Comparison of ENCODE assay signal across 8 mouse cellular contexts in the genomic region with DNA sequence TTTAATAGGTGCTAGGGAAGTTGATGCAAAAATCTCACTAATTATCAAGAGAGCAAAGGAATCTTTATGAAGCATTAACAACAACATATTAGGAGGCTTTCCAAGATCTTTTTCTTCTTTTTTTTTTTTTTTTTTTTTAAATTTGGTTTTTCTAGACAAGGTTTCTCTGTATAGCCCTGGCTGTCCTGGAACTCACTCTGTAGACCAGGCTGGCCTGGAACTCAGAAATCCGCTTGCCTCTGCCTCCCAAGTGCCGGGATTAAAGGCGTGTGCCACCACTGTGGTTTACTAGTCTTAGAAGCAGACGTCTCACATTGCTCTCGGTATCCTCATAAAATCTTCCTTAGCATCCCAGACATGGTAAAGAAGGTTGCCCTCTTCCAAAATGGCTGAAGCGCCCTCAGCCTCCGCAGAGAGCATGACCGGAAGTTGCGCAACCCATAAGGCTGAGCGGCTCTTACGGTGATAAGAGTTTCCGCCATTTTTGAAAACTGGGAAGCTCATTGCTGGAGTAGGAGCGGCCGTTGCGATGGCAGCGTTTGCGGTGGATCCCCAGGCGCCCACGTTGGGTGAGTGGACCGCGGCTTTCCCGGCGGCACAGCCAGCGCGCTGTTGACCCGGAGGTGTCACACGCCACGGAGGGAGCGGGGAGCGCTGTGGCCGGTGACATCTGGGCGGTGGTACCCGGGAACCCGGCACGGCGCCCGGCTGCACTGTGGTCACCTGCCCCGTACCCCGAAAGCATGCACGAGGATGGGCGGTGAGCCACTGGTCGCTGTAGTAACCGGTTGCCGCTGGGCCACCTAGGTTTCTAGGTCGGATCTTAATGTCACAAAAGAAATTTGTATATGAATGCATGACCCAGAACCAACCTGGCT. TPM values are rescaled to one million over a fixed set of nuclear protein-coding genes. Genes with fewer than 3 reads are reported as not detected.
DNase-seq lines count a peak whose midpoint lies in the region; ATAC-seq and TF ChIP-seq lines count a peak whose summit lies in the region.

No protein-coding gene starts in this region.

- peak overlapping the region; percentile 67 for H3K4me2 ChIP-seq in heart, embryonic 12.5 days
- peak overlapping the region; percentile 70 for H3K4me2 ChIP-seq in kidney, postnatal 0 days (ENCODE audit: low read length)
- peak overlapping the region; percentile 70 for H3K4me2 ChIP-seq in liver, embryonic 11.5 days
- peak overlapping the region; percentile 51 for H3K4me2 ChIP-seq in stomach, embryonic 14.5 days (replicated peaks; ENCODE audit: low read depth, low read length)

- peaks cover 18% of the 10 kb centered on the region for H3K4me1 ChIP-seq in erythroblast, embryonic 14.5 days (ENCODE audit: control insufficient read depth)
- H3K4me1 ChIP-seq in heart, embryonic 12.5 days (replicated peaks) = peaks cover 6% of the 10 kb centered on the region
- H3K4me1 ChIP-seq in kidney, postnatal 0 days (replicated peaks; ENCODE audit: insufficient read depth, low read length) = peaks cover 4% of the 10 kb centered on the region; the same call in 1 of the 2 replicates
- H3K4me1 ChIP-seq in liver, embryonic 11.5 days (replicated peaks; ENCODE audit: control insufficient read depth, insufficient read depth, low read length) = peaks cover 6% of the 10 kb centered on the region
- peaks cover 3% of the 10 kb centered on the region; the same call in 1 of the 2 replicates for H3K4me1 ChIP-seq in stomach, embryonic 14.5 days (ENCODE audit: control insufficient read depth, insufficient read depth, low read length)

- H3K79me2 ChIP-seq in C2C12 (ENCODE audit: control insufficient read depth, insufficient read depth) = peaks cover 48% of the 10 kb centered on the region

- no peaks in the 10 kb centered on the region for H3K27me3 ChIP-seq in C2C12 (ENCODE audit: control insufficient read depth, insufficient read depth, insufficient read length)
- no peaks in the 10 kb centered on the region for H3K27me3 ChIP-seq in erythroblast, embryonic 14.5 days (ENCODE audit: control insufficient read depth)
- no peaks in the 10 kb centered on the region for H3K27me3 ChIP-seq in heart, embryonic 12.5 days (replicated peaks)
- H3K27me3 ChIP-seq in kidney, postnatal 0 days (ENCODE audit: insufficient read depth, low read length) = no peaks in the 10 kb centered on the region
- no peaks in the 10 kb centered on the region for H3K27me3 ChIP-seq in liver, embryonic 11.5 days (replicated peaks; ENCODE audit: control insufficient read depth, insufficient read depth, low read length)
- H3K27me3 ChIP-seq in stomach, embryonic 14.5 days (ENCODE audit: control insufficient read depth, insufficient read depth, low read length) = no peaks in the 10 kb centered on the region

- H3K27ac ChIP-seq in heart, embryonic 12.5 days (ENCODE audit: poor library complexity, severe bottlenecking) = peak overlapping the region; percentile 38
- H3K27ac ChIP-seq in kidney, postnatal 0 days = peak overlapping the region; percentile 70
- peak overlapping the region; percentile 75 for H3K27ac ChIP-seq in liver, embryonic 11.5 days (ENCODE audit: low read depth, low read length)
- H3K27ac ChIP-seq in stomach, embryonic 14.5 days (ENCODE audit: low read length) = peak overlapping the region; percentile 55; the same call in 1 of the 2 replicates

- no peaks in the 10 kb centered on the region for H3K9me3 ChIP-seq in erythroblast, embryonic 14.5 days (ENCODE audit: control insufficient read depth, low read length)
- H3K9me3 ChIP-seq in heart, embryonic 12.5 days (replicated peaks) = no peaks in the 10 kb centered on the region
- H3K9me3 ChIP-seq in kidney, postnatal 0 days (replicated peaks; ENCODE audit: low read length) = no peaks in the 10 kb centered on the region
- H3K9me3 ChIP-seq in liver, embryonic 11.5 days (ENCODE audit: control insufficient read depth, low read length) = no peaks in the 10 kb centered on the region
- no peaks in the 10 kb centered on the region for H3K9me3 ChIP-seq in stomach, embryonic 14.5 days (ENCODE audit: control insufficient read depth, low read depth, low read length)

- H3K79me3 ChIP-seq in C2C12 (ENCODE audit: low read depth) = peaks cover 42% of the 10 kb centered on the region

- DNase-seq in brain, embryonic 14.5 days (ENCODE audit: low read depth) = peak; percentile 98
- DNase-seq in kidney, postnatal 0 days (ENCODE audit: low spot score) = peak; percentile 92
- DNase-seq in liver, embryonic 11.5 days (ENCODE audit: low spot score) = peak; percentile 86
- peak; percentile 93 for DNase-seq in naive thymus-derived CD4-positive, alpha-beta T cell, adult 2 months (ENCODE audit: low read depth)

- peak overlapping the region; percentile 97 for H3ac ChIP-seq in C2C12 (ENCODE audit: control insufficient read depth, insufficient read length, low read depth)

- peak; percentile 96 for ATAC-seq in heart, embryonic 12.5 days (ENCODE audit: insufficient number of reproducible peaks, low FRiP score)
- peak; percentile 96 for ATAC-seq in kidney, postnatal 0 days (replicated peaks; ENCODE audit: low FRiP score, low read depth)
- ATAC-seq in liver, embryonic 11.5 days (replicated peaks; ENCODE audit: low FRiP score) = peak; percentile 96
- ATAC-seq in stomach, embryonic 14.5 days (ENCODE audit: insufficient number of reproducible peaks, insufficient read depth, low FRiP score, low read depth) = peak; percentile 96

- TF ChIP-seq POLR2A in brain, embryonic 14.5 days (IDR thresholded peaks at IDR 0.05; ENCODE audit: borderline replicate concordance, extremely low read depth, insufficient read depth, insufficient read length, poor library complexity, severe bottlenecking) = no peak

- peak overlapping the region; percentile 77 for H3K9ac ChIP-seq in heart, embryonic 12.5 days
- H3K9ac ChIP-seq in kidney, postnatal 0 days (ENCODE audit: low read depth, low read length) = peak overlapping the region; percentile 74
- H3K9ac ChIP-seq in liver, embryonic 11.5 days (ENCODE audit: low read depth, low read length) = peak overlapping the region; percentile 80
- H3K9ac ChIP-seq in stomach, embryonic 14.5 days (replicated peaks; ENCODE audit: low read depth, low read length) = peak overlapping the region; percentile 51

- no peak for TF ChIP-seq CTCF in C2C12 (IDR thresholded peaks at IDR 0.05; ENCODE audit: control insufficient read depth, insufficient read depth, insufficient read length)
- no peak for TF ChIP-seq CTCF in brain, embryonic 14.5 days (IDR thresholded peaks at IDR 0.05; ENCODE audit: borderline replicate concordance, extremely low read depth, insufficient read depth, insufficient read length)
- TF ChIP-seq CTCF in kidney, postnatal 0 days (IDR thresholded peaks at IDR 0.05; ENCODE audit: low read depth) = no peak

- peaks cover 24% of the 10 kb centered on the region for H3K36me3 ChIP-seq in C2C12 (ENCODE audit: control insufficient read depth, insufficient read depth)
- H3K36me3 ChIP-seq in erythroblast, embryonic 14.5 days (ENCODE audit: control insufficient read depth) = peaks cover 28% of the 10 kb centered on the region
- peaks cover 9% of the 10 kb centered on the region for H3K36me3 ChIP-seq in heart, embryonic 12.5 days
- peaks cover 8% of the 10 kb centered on the region; the same call in 1 of the 2 replicates for H3K36me3 ChIP-seq in kidney, postnatal 0 days (ENCODE audit: insufficient read depth, low read length)
- H3K36me3 ChIP-seq in liver, embryonic 11.5 days (ENCODE audit: control insufficient read depth, insufficient read depth, low read length) = peaks cover 6% of the 10 kb centered on the region
- peaks cover 7% of the 10 kb centered on the region for H3K36me3 ChIP-seq in stomach, embryonic 14.5 days (ENCODE audit: control insufficient read depth, insufficient read depth, low read length)

- under 1% methylated on average over 45 of the region's 45 CpGs for whole genome bisulfite sequencing in heart, embryonic 12.5 days
- whole genome bisulfite sequencing in kidney, postnatal 0 days = under 1% methylated on average over 45 of the region's 45 CpGs
- under 1% methylated on average over 45 of the region's 45 CpGs for WGBS in liver, embryonic 11.5 days
- WGBS in stomach, embryonic 14.5 days = under 1% methylated on average over 45 of the region's 45 CpGs

- peak overlapping the region; percentile 86 for H3K4me3 ChIP-seq in C2C12 (ENCODE audit: insufficient read depth, poor library complexity, severe bottlenecking)
- peak overlapping the region; percentile 83 for H3K4me3 ChIP-seq in erythroblast, embryonic 14.5 days (replicated peaks)
- H3K4me3 ChIP-seq in heart, embryonic 12.5 days = peak overlapping the region; percentile 89
- H3K4me3 ChIP-seq in kidney, postnatal 0 days (replicated peaks; ENCODE audit: low read depth, low read length) = peak overlapping the region; percentile 90
- H3K4me3 ChIP-seq in liver, embryonic 11.5 days (ENCODE audit: low read depth, low read length) = peak overlapping the region; percentile 80
- H3K4me3 ChIP-seq in stomach, embryonic 14.5 days (ENCODE audit: low read depth, low read length) = peak overlapping the region; percentile 86

RNA-seq across cellular contexts. Expression of gene Nup35, which starts 21.6 kb away (rescaled TPM):
- polyA plus RNA-seq in C2C12 (2012; fragmentation: generic; extraction: Trizol) = 38.3 TPM
- 50.7 and 77.4 TPM in 2 replicates for polyA plus RNA-seq in brain, embryonic 14.5 days (2012; rRNA removed)
- polyA plus RNA-seq in erythroblast, embryonic 14.5 days (2012) = 0.15 and 0.17 TPM in 2 replicates
- polyA plus RNA-seq in heart, embryonic 12.5 days (2016; fragmentation: Nextera tagmentation; extraction: Ambion mirVana) = 24.6 and 27.0 TPM in 2 replicates
- 29.0 and 30.7 TPM in 2 replicates for polyA plus RNA-seq in kidney, postnatal 0 days (2015; fragmentation: Nextera tagmentation; extraction: Ambion mirVana)
- polyA plus RNA-seq in liver, embryonic 11.5 days (2014; fragmentation: Nextera tagmentation; extraction: Ambion mirVana) = 71.3 and 74.7 TPM in 2 replicates
- 42.7 and 48.7 TPM in 2 replicates for polyA plus RNA-seq in stomach, embryonic 14.5 days (2014; fragmentation: Nextera tagmentation; extraction: Ambion mirVana)

RNA-seq across cellular contexts. Expression of gene Dusp19, which starts 21.8 kb away (rescaled TPM):
- 4.8 TPM for polyA plus RNA-seq in C2C12 (2012; fragmentation: generic; extraction: Trizol)
- 14.1 and 15.5 TPM in 2 replicates for polyA plus RNA-seq in brain, embryonic 14.5 days (2012; rRNA removed)
- not detected in 2 replicates for polyA plus RNA-seq in erythroblast, embryonic 14.5 days (2012)
- 11.4 and 11.9 TPM in 2 replicates for polyA plus RNA-seq in heart, embryonic 12.5 days (2016; fragmentation: Nextera tagmentation; extraction: Ambion mirVana)
- polyA plus RNA-seq in kidney, postnatal 0 days (2015; fragmentation: Nextera tagmentation; extraction: Ambion mirVana) = 13.5 and 14.3 TPM in 2 replicates
- 16.1 and 18.6 TPM in 2 replicates for polyA plus RNA-seq in liver, embryonic 11.5 days (2014; fragmentation: Nextera tagmentation; extraction: Ambion mirVana)
- 18.3 and 19.1 TPM in 2 replicates for polyA plus RNA-seq in stomach, embryonic 14.5 days (2014; fragmentation: Nextera tagmentation; extraction: Ambion mirVana)

RNA-seq across cellular contexts. Expression of gene Nckap1, which starts 57.4 kb away (rescaled TPM):
- polyA plus RNA-seq in C2C12 (2012; fragmentation: generic; extraction: Trizol) = 30.4 TPM
- 102 and 119 TPM in 2 replicates for polyA plus RNA-seq in brain, embryonic 14.5 days (2012; rRNA removed)
- polyA plus RNA-seq in erythroblast, embryonic 14.5 days (2012) = 0.08 TPM in 2 replicates
- polyA plus RNA-seq in heart, embryonic 12.5 days (2016; fragmentation: Nextera tagmentation; extraction: Ambion mirVana) = 82.7 and 86.0 TPM in 2 replicates
- polyA plus RNA-seq in kidney, postnatal 0 days (2015; fragmentation: Nextera tagmentation; extraction: Ambion mirVana) = 55.3 and 56.6 TPM in 2 replicates
- polyA plus RNA-seq in liver, embryonic 11.5 days (2014; fragmentation: Nextera tagmentation; extraction: Ambion mirVana) = 27.4 and 30.2 TPM in 2 replicates
- polyA plus RNA-seq in stomach, embryonic 14.5 days (2014; fragmentation: Nextera tagmentation; extraction: Ambion mirVana) = 58.3 and 70.8 TPM in 2 replicates

Comparison
In these comparisons a context has a peak if more than half of its experiments do, and no peak if none do; other contexts are left out.
1. Peak in every context shown above with its lines: DNase-seq, ATAC-seq, H3K4me3 ChIP-seq and H3K27ac ChIP-seq.
2. RNA of gene Nup35, which starts 21.6 kb away (polyA plus RNA-seq): 71.3 to 74.7 TPM in liver, embryonic 11.5 days, 50.7 to 77.4 TPM in brain, embryonic 14.5 days, 42.7 to 48.7 TPM in stomach, embryonic 14.5 days, 38.3 TPM in C2C12 (single experiment), 29.0 to 30.7 TPM in kidney, postnatal 0 days and 24.6 to 27.0 TPM in heart, embryonic 12.5 days; 0.15 to 0.17 TPM in erythroblast, embryonic 14.5 days; every median in the first group is over 10 times any median in the second.
3. RNA of gene Nckap1, which starts 57.4 kb away (polyA plus RNA-seq): 102 to 119 TPM in brain, embryonic 14.5 days, 82.7 to 86.0 TPM in heart, embryonic 12.5 days, 58.3 to 70.8 TPM in stomach, embryonic 14.5 days, 55.3 to 56.6 TPM in kidney, postnatal 0 days, 30.4 TPM in C2C12 (single experiment) and 27.4 to 30.2 TPM in liver, embryonic 11.5 days; 0.08 TPM in erythroblast, embryonic 14.5 days; every median in the first group is over 10 times any median in the second.